Mouse (Mus musculus) embryonic facial prominence, embryonic 11.5 days (tissue): ENCODE measurements at regions not wholly inside any gene's neighbourhood (a gene's known extent, or its start where the extent isn't known, plus 50 kb on each side); places are given as distances from the start of the nearest gene placed in this dataset.

Experiments
- ATAC-seq: fragments of 200-750 bp; cut with Nextera tagmentation; replicated peaks from 2 replicates; pipeline ENCODE4 v1.8.0; 2017; ENCODE audit warnings: low read depth; ENCODE audit not compliant: insufficient number of reproducible peaks, low FRiP score, low TSS enrichment
- DNase-seq: peaks from one replicate; pipeline ENCODE4 v3.0.0-alpha.2; 2015; ENCODE audit warnings: low spot score
- H3K27ac ChIP-seq: fragments of 300-500 bp; sonication (generic); replicated peaks from 2 replicates; pipeline ENCODE4 v1.5.1; 2014; ENCODE audit warnings: mild to moderate bottlenecking, low read depth, low read length, control low read depth
- H3K27me3 ChIP-seq: fragments of 300-500 bp; sonication (generic); 2 replicates; pipeline ENCODE4 v1.6.1; 2014; ENCODE audit warnings: mild to moderate bottlenecking, low read length, moderate library complexity, mixed read lengths; ENCODE audit not compliant: control insufficient read depth, insufficient read depth
- H3K36me3 ChIP-seq: fragments of 300-500 bp; sonication (generic); replicated peaks from 2 replicates; pipeline ENCODE4 v1.6.1; 2014; ENCODE audit warnings: low read depth, mild to moderate bottlenecking, low read length, moderate library complexity, mixed read lengths; ENCODE audit not compliant: control insufficient read depth, insufficient read depth
- H3K4me1 ChIP-seq: fragments of 300-500 bp; sonication (generic); 2 replicates; pipeline ENCODE4 v1.6.1; 2014; ENCODE audit warnings: low read length, mixed read lengths; ENCODE audit not compliant: control insufficient read depth, insufficient read depth
- H3K4me2 ChIP-seq: fragments of 300-500 bp; sonication (generic); 2 replicates; pipeline ENCODE4 v1.6.1; 2014; ENCODE audit warnings: low read depth, mild to moderate bottlenecking, control low read depth, low read length, moderate library complexity
- H3K4me3 ChIP-seq: fragments of 300-500 bp; sonication (generic); 2 replicates; pipeline ENCODE4 v1.5.1; 2014; ENCODE audit warnings: low read depth, low read length, control low read depth
- H3K9ac ChIP-seq: fragments of 300-500 bp; sonication (generic); replicated peaks from 2 replicates; pipeline ENCODE4 v1.6.1; 2014; ENCODE audit warnings: mild to moderate bottlenecking, control low read depth, low read length
- H3K9me3 ChIP-seq: fragments of 300-500 bp; sonication (generic); replicated peaks from 2 replicates; pipeline ENCODE4 v1.6.1; 2016; ENCODE audit warnings: mild to moderate bottlenecking, low read length, inconsistent platforms, mixed read lengths; ENCODE audit not compliant: control insufficient read depth
- WGBS: fragments of 180-500 bp; shearing (Covaris S2); extraction: QIAGEN DNeasy Blood & Tissue Kit; methylation state at CpG from one replicate; pipeline ENCODE4 v1.1.7; 2014; 5-methylcytosine and 5-hydroxymethylcytosine counted together

DNA sequence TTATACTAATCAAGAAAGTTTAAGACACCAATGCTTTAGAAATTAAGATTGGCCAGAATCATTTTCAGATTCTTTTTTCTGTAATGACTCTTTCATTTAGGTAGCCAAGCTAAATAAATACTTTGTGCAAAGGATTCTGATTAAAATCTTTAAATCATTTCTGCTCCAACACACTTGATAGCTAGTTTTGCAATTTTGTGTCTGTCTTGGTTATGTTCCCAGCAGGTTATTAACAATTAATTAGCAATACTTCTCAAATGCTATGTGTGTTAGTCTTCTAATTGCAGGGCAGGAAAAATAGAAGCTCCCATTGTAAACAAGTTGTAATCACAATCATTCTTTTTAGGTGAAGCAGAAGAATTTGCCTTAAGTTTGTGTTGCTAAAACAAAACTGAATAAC lies 2351.3 kb downstream of the Pcdh9 start:
- Histone ChIP-seq H3K4me3 (no peak overlapping the region), H3K27me3 (no peaks in the 10 kb centered on the region), H3K9me3 (no peaks in the 10 kb centered on the region), H3K27ac (no peak overlapping the region), H3K36me3 (no peaks in the 10 kb centered on the region), H3K4me2 (no peak overlapping the region), H3K9ac (no peak overlapping the region), H3K4me1 (no peaks in the 10 kb centered on the region)
- no peak for DNase-seq
- no peak for ATAC-seq

DNA sequence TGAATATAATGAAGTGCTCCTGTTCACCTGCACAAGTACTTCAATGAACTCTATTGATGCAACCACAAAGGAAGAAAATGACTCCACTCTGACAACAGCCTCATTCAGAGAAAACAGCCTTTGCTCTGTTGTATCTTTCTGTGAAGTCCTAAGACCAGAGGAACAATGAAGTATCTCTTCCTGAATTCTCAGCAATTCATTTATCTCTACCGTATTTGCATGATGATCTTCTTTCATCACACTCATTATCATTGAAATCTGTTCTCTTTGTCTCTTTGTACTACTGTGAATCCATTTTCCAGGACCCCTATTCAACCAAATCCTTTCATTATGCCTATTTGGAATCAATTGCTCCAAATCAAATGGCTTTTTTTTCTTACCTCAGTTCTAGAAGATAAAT lies 2355.5 kb downstream of the Pcdh9 start:
- H3K27me3 ChIP-seq = no peaks in the 10 kb centered on the region
- H3K9me3 ChIP-seq = no peaks in the 10 kb centered on the region
- no peaks in the 10 kb centered on the region for H3K36me3 ChIP-seq
- no peak overlapping the region for H3K9ac ChIP-seq
- H3K4me3 ChIP-seq = no peak overlapping the region
- 46% methylated on average over 1 of the region's 1 CpGs for WGBS
- no peak overlapping the region for H3K27ac ChIP-seq
- no peak for ATAC-seq
- H3K4me2 ChIP-seq = no peak overlapping the region
- no peaks in the 10 kb centered on the region for H3K4me1 ChIP-seq
- no peak for DNase-seq

GRCm38 (mm10) chr14:91498449-91498848 lies 2392.0 kb downstream of the Pcdh9 start:
- ATAC-seq = no peak
- WGBS = 53% methylated on average over 1 of the region's 1 CpGs
- Histone ChIP-seq H3K9ac (no peak overlapping the region), H3K4me2 (no peak overlapping the region), H3K27ac (no peak overlapping the region), H3K4me1 (no peaks in the 10 kb centered on the region), H3K27me3 (no peaks in the 10 kb centered on the region), H3K36me3 (no peaks in the 10 kb centered on the region), H3K4me3 (no peak overlapping the region), H3K9me3 (no peaks in the 10 kb centered on the region)
- DNase-seq = no peak

DNA sequence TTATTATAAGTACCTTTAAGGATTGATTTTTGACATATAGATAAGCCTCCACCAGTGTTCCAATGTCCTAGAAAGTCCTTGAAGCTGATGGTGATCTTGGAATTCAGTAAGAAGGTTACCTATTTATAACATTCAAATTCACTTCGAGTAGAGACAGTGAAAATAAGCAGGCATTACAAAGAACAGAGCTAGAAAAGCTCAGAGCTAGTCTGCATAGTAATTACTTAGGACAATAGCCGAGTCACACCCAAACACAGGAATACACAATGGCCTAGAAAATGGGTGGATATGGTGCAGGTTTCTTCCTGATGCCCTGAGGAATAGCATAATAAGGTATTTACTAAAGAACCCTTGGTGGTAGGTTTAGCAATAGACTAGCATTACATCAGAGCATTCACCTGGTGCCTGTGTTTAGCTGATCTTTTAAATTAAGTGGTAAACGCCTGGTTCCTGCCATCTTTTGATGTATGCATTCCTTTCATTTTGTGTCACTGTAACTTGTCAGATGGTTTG lies 2412.1 kb downstream of the Pcdh9 start:
- Histone ChIP-seq H3K4me3 (no peak overlapping the region), H3K9ac (no peak overlapping the region), H3K27ac (no peak overlapping the region), H3K36me3 (no peaks in the 10 kb centered on the region), H3K4me2 (no peak overlapping the region), H3K4me1 (no peaks in the 10 kb centered on the region), H3K9me3 (no peaks in the 10 kb centered on the region), H3K27me3 (no peaks in the 10 kb centered on the region)
- DNase-seq (no peak), ATAC-seq (no peak)
- WGBS = 72% methylated on average over 3 of the region's 3 CpGs

DNA sequence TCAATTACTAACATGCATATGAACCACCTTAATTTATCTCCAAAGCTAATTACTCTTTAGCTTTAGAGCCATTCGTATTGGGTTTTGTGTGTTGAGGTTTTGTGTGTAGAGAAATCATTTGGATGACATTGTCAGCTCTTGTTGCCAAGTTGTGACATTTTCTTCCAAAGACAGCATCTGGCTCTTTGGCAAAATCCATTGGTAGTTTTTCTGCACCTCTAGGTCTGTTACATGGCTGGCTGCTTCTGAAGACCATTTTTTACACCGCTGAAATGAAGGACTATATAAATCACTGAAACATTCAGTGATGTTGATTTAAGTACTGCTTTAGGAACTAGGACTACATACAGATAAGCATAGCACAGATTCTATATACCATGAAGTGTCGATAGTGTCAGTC lies 2426.6 kb downstream of the Pcdh9 start:
- Histone ChIP-seq H3K4me3 (no peak overlapping the region), H3K36me3 (no peaks in the 10 kb centered on the region), H3K27me3 (no peaks in the 10 kb centered on the region), H3K9ac (no peak overlapping the region), H3K4me2 (no peak overlapping the region), H3K27ac (no peak overlapping the region), H3K4me1 (no peaks in the 10 kb centered on the region), H3K9me3 (no peaks in the 10 kb centered on the region)
- ATAC-seq (no peak), DNase-seq (no peak)
- WGBS = 74% methylated on average over 3 of the region's 3 CpGs

- Histone ChIP-seq H3K36me3 (no peaks in the 10 kb centered on the region), H3K4me1 (no peaks in the 10 kb centered on the region), H3K4me3 (no peak overlapping the region), H3K4me2 (no peak overlapping the region), H3K27me3 (no peaks in the 10 kb centered on the region), H3K9me3 (no peaks in the 10 kb centered on the region), H3K27ac (no peak overlapping the region), H3K9ac (no peak overlapping the region)
- no peak for ATAC-seq
- no peak for DNase-seq
- WGBS = 86% methylated on average over 2 of the region's 2 CpGs
Measured at GRCm38 (mm10) chr14:91462671-91463070, 2427.8 kb downstream of the Pcdh9 start.

DNA sequence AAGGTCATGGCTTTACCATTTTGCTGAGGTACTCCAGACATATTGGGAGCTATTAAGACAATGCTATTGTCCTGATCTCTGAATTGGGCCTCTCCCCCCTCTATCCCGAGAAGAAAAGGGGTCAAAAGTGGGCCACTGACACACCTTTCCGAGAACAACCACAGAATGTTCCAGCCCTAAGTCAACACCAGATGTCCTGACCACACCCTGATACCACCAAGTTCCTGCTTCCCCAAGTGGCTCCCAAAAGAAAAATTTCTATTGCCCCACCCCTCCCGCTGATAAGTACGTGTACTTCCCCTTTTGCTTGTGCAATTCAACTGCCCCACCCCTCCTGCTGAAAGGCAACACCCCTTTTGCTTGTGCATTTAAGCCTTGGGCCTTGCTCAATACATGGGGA lies 2431.7 kb downstream of the Pcdh9 start:
- no peaks in the 10 kb centered on the region for H3K9me3 ChIP-seq
- H3K27ac ChIP-seq = no peak overlapping the region
- H3K27me3 ChIP-seq = no peaks in the 10 kb centered on the region
- 91% methylated on average over 4 of the region's 4 CpGs for WGBS
- no peak for ATAC-seq
- no peaks in the 10 kb centered on the region for H3K36me3 ChIP-seq
- no peak overlapping the region for H3K4me3 ChIP-seq
- H3K4me1 ChIP-seq = no peaks in the 10 kb centered on the region
- DNase-seq = no peak
- H3K4me2 ChIP-seq = no peak overlapping the region
- no peak overlapping the region for H3K9ac ChIP-seq
